Mouse (Mus musculus): ENCODE data around the gene Gm15319.
"Not testable (repeated sequence)": the region's sequence is repeated elsewhere in the genome, so short reads cannot be mapped to it uniquely, and the experiment has no call there.

DNA sequence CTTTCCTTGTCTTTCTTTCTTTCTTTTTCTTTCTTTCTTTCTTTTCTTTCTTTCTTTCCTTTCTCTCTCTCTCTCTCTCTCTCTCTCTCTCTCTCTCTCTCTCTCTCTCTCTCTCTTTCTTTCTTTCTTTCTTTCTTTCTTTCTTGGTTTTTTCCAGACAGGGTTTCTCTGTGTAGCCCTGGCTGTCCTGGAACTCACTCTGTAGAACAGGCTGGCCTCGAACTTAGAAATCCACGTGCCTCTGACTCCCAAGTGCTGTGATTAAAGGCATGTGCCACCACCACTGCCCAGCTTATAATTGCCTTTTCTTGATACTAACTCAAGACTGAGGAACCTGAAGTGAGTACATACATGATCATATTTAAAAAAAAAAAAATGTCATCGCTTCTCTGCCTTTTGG is 75.3 kb downstream of the Gm15319 start:
- TF ChIP-seq CTCF (IDR thresholded peaks at IDR 0.05; ENCODE audit: extremely low read depth, insufficient read depth, insufficient read length, insufficient replicate concordance); POLR2A (IDR thresholded peaks at IDR 0.05; ENCODE audit: low read depth, low read length): not testable (repeated sequence)

Data from spleen, adult 2 months (tissue).